Mouse (Mus musculus) midbrain, embryonic 14.5 days (tissue): ENCODE data around the gene Pole3. TPM values are rescaled to one million over a fixed set of nuclear protein-coding genes. Genes with fewer than 3 reads are reported as not detected.

Source experiments
- ATAC-seq: fragments of 200-750 bp; cut with Nextera tagmentation; 2 replicates; pipeline ENCODE4 v1.8.0; 2017; ENCODE audit warnings: moderate number of reproducible peaks, moderate library complexity; ENCODE audit not compliant: low FRiP score, low TSS enrichment
- DNase-seq: peaks from one replicate; pipeline ENCODE4 v3.0.0-alpha.2; 2015
- H3K27ac ChIP-seq: fragments of 300-500 bp; sonication (generic); replicated peaks from 2 replicates; pipeline ENCODE4 v1.5.1; 2014; ENCODE audit warnings: mild to moderate bottlenecking, low read depth, low read length, moderate library complexity
- H3K27me3 ChIP-seq: fragments of 300-500 bp; sonication (generic); 2 replicates; pipeline ENCODE4 v1.6.1; 2014; ENCODE audit warnings: low read length, control low read depth, mixed read lengths; ENCODE audit not compliant: control insufficient read depth, insufficient read depth
- H3K36me3 ChIP-seq: fragments of 300-500 bp; sonication (generic); 2 replicates; pipeline ENCODE4 v1.6.1; 2014; ENCODE audit warnings: low read length, control low read depth; ENCODE audit not compliant: control insufficient read depth, insufficient read depth
- H3K4me1 ChIP-seq: fragments of 300-500 bp; sonication (generic); 2 replicates; pipeline ENCODE4 v1.6.1; 2014; ENCODE audit warnings: mild to moderate bottlenecking, antibody characterized with exemption, low read length, control low read depth; ENCODE audit not compliant: control insufficient read depth, insufficient read depth
- H3K4me2 ChIP-seq: fragments of 300-500 bp; sonication (generic); 2 replicates; pipeline ENCODE4 v1.6.1; 2014; ENCODE audit warnings: mild to moderate bottlenecking, low read length, moderate library complexity
- H3K4me3 ChIP-seq: fragments of 300-500 bp; sonication (generic); replicated peaks from 2 replicates; pipeline ENCODE4 v1.5.1; 2014; ENCODE audit warnings: low read depth, low read length
- H3K9ac ChIP-seq: fragments of 300-500 bp; sonication (generic); replicated peaks from 2 replicates; pipeline ENCODE4 v1.6.1; 2014; ENCODE audit warnings: mild to moderate bottlenecking, low read length, moderate library complexity
- H3K9me3 ChIP-seq: fragments of 300-500 bp; sonication (generic); 2 replicates; pipeline ENCODE4 v1.6.1; 2016; ENCODE audit warnings: low read length, control low read depth, mixed read lengths; ENCODE audit not compliant: control insufficient read depth
- WGBS: fragments of 180-500 bp; shearing (Covaris S2); extraction: QIAGEN DNeasy Blood & Tissue Kit; methylation state at CpG from one replicate; pipeline ENCODE4 v1.1.7; 2014; 5-methylcytosine and 5-hydroxymethylcytosine counted together
- polyA plus RNA-seq: library from polyadenylated mRNA; unstranded; fragments of >200 nt; fragmentation: Nextera tagmentation; extraction: Ambion mirVana; gene quantifications from 2 replicates; pipeline ENCODE4 v1.2.1, GENCODE M21; 2014

The Pole3 gene
- polyA plus RNA-seq, 1 experiment from 2014 or later, result 63.5 TPM

DNA sequence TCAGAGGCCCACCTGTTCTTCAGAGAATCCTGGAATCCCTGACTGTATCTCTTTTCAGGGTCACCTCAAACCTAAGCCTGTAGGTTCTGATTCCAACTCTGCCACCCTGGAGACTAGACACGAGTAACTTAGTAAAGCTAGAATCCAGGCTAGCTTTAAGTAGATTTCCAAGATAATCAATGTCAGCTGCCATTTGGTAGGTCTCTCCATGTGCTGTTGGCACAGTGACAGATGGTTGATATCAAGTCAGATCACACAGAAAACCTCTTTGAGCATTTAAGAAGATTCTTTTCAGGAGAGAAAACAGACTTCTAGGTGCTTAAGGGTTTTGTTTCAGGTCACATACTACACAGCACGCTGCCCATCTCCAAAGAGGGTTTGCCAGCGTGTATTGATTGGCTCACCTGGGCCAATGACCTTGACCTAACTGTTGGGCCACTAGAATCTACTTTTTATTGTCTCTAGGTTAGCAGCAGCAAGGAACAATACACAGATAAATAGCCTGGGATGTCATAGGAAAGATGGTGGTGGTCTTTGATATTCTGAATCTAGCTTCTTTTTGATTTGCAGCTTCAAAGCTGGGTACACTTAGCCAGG lies 21.4 kb downstream of the Pole3 start, which contains the start of gene Hdhd3:
Gene Hdhd3, minus strand, starts transcription at position 94 of the 597 bp plus-strand sequence.
- no peaks in the 10 kb centered on the region for H3K9me3 ChIP-seq
- peaks cover 21% of the 10 kb centered on the region for H3K36me3 ChIP-seq
- DNase-seq (no peak), ATAC-seq (no peak)
- peak within 1 kb of the TSS; percentile 72 for H3K4me3 ChIP-seq
- 89% methylated on average over 3 of the region's 3 CpGs for WGBS
- H3K27ac ChIP-seq, result peak within 1 kb of the TSS; percentile 55; the same call in 1 of the 2 replicates
- H3K4me2 ChIP-seq, result peak within 1 kb of the TSS; percentile 72
- no peaks in the 10 kb centered on the region for H3K27me3 ChIP-seq
- peaks cover 2% of the 10 kb centered on the region; the same call in 1 of the 2 replicates for H3K4me1 ChIP-seq
- peak within 1 kb of the TSS; percentile 82 for H3K9ac ChIP-seq

DNA sequence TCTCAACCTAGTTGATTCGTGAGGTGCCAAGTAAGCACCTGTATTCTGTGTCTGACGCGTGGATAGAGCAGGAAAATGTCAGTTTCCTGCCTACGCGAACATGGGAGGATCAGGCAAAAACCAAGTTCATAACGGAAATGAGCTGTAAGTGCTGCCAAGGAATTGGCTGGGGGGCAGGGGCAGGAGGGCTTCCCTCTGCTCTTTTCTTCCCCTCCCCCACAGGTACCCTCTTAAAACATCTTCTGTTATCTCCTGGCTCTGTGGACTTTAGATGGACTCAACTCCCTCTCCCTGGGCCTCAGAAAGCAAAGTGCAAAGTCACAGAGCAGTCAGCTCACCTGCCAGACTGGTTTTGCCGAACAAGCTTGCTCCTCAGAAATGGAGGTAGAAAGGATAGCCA lies 21.9 kb downstream of the Pole3 start:
- Histone ChIP-seq H3K27me3 (no peaks in the 10 kb centered on the region), H3K4me1 (peaks cover 2% of the 10 kb centered on the region; the same call in 1 of the 2 replicates), H3K9me3 (no peaks in the 10 kb centered on the region), H3K27ac (no peak overlapping the region), H3K36me3 (peaks cover 20% of the 10 kb centered on the region), H3K9ac (no peak overlapping the region), H3K4me2 (no peak overlapping the region), H3K4me3 (no peak overlapping the region)
- WGBS, result 82% methylated on average over 7 of the region's 7 CpGs
- DNase-seq (no peak), ATAC-seq (no peak)

DNA sequence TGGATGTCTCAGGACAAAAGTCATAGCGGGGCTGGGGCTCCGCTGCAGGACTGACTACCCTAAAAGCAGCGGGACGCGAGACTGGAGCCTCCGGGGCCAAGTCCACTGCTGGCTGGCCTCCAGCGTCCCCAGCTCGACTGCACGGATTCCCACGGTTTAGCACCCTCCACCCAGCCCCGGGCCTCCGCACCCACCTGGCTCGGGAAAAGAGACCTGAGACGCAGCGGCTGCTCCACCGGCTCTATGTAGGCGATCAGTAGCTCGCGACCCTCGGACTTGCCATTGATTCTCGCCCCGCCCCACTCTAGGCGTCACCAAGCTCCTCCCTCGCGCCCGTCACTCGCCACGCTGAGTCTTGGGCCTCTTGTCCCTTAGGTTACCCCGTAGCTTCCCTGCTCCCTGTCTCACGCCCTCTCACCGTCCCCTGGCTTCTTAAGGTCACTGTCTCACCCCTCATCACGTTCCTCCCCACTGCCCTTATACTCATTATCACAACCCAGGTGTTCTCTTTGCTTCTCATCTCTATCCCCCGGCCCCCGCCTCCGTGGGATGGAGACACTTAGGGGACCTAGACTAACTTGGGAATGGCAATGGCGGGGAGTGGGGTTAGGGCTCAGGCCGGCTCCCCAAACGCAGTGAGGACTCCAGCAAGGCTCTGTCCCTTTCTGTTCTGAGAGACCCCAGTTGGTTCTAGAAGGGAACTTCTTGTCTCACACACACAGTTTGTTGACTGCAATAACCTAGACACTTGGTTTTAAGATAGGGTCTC lies 22.7 kb downstream of the Pole3 start:
- Histone ChIP-seq H3K4me1 (peaks cover 2% of the 10 kb centered on the region; the same call in 1 of the 2 replicates), H3K36me3 (peaks cover 24% of the 10 kb centered on the region), H3K27me3 (no peaks in the 10 kb centered on the region), H3K4me3 (peak overlapping the region; percentile 72), H3K27ac (peak overlapping the region; percentile 55; the same call in 1 of the 2 replicates), H3K9ac (peak overlapping the region; percentile 82), H3K9me3 (no peaks in the 10 kb centered on the region), H3K4me2 (peak overlapping the region; percentile 72)
- WGBS, result 1% methylated on average over 38 of the region's 38 CpGs
- ATAC-seq (peak; percentile 95), DNase-seq (peak; percentile 94)

DNA sequence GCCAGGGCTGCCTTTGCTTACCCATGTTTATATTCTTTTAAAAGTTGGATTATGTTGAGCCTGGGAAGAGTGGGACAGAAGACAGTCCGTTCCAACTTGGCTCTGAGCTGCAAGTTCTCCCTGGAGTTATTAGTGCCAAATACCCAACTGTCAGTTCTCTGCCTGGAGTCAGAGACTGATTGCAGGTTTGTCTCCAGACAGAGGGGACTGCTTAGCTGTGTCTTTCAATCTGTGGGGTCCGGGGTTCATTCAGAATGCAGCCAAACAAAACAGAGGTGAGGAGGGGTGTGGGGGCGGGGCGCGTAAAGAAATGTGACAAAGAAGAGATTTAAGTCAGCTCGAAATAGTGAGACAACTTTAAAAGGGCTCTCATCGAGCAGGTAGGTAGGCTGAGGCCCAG lies 23.3 kb downstream of the Pole3 start:
- ATAC-seq, result peak; percentile 12; the same call in 1 of the 2 replicates
- Histone ChIP-seq H3K9me3 (no peaks in the 10 kb centered on the region), H3K27ac (peak overlapping the region; percentile 55; the same call in 1 of the 2 replicates), H3K27me3 (no peaks in the 10 kb centered on the region), H3K4me2 (peak overlapping the region; percentile 72), H3K4me3 (peak overlapping the region; percentile 72), H3K9ac (peak overlapping the region; percentile 82), H3K4me1 (peaks cover 2% of the 10 kb centered on the region; the same call in 1 of the 2 replicates), H3K36me3 (peaks cover 26% of the 10 kb centered on the region)
- DNase-seq, result no peak
- 3% methylated on average over 7 of the region's 7 CpGs for WGBS

DNA sequence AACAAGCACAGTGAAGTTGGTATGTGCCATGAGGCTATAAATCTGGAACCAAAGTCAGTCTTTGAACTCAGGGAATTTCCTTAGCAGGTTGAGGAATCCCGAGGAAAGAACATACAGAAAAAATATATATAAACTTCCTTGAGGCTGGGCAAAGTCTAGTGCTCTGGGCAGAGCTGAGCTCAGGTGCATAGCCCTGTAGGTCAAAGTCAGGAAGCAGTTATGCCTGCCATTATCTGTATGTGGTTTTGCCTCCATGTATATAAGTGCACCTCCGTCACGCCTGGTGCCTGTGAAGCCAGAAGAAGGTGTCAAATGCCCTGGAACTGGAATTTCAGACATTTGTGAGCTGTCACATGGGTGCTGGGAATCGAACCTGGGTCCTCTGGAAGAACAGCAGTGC lies 24.1 kb downstream of the Pole3 start:
- no peak for ATAC-seq
- Histone ChIP-seq H3K27me3 (no peaks in the 10 kb centered on the region), H3K4me2 (peak overlapping the region; percentile 72), H3K9ac (no peak overlapping the region), H3K36me3 (peaks cover 27% of the 10 kb centered on the region), H3K27ac (no peak overlapping the region), H3K9me3 (no peaks in the 10 kb centered on the region), H3K4me1 (peaks cover 2% of the 10 kb centered on the region; the same call in 1 of the 2 replicates), H3K4me3 (peak overlapping the region; percentile 72; the same call in 1 of the 2 replicates)
- no peak for DNase-seq
- 89% methylated on average over 4 of the region's 4 CpGs for WGBS

DNA sequence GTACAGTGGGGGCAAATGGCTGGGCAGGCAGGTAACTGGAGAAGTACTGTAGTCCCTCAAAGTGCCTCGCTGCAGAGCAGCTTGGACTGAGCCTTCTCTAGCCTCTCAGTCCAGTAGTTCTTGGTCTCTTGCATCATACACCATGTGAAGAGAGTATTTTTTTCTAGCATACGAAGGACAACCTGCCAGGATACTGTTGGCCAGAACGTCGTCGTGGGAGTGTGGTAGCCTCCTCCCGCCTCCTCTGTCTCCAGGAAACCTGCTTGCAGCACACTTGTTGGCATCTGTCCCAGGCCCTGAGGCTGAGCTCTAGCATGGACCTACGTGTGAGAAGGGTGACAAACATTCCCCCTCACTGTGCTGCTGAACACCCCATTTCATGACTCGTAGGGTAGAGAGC lies 28.1 kb downstream of the Pole3 start:
- Histone ChIP-seq H3K36me3 (peaks cover 27% of the 10 kb centered on the region), H3K9ac (no peak overlapping the region), H3K27me3 (no peaks in the 10 kb centered on the region), H3K27ac (no peak overlapping the region), H3K4me3 (no peak overlapping the region), H3K4me1 (peaks cover 2% of the 10 kb centered on the region; the same call in 1 of the 2 replicates), H3K9me3 (no peaks in the 10 kb centered on the region), H3K4me2 (no peak overlapping the region)
- DNase-seq (peak; percentile 35), ATAC-seq (no peak)
- WGBS, result 82% methylated on average over 8 of the region's 8 CpGs

DNA sequence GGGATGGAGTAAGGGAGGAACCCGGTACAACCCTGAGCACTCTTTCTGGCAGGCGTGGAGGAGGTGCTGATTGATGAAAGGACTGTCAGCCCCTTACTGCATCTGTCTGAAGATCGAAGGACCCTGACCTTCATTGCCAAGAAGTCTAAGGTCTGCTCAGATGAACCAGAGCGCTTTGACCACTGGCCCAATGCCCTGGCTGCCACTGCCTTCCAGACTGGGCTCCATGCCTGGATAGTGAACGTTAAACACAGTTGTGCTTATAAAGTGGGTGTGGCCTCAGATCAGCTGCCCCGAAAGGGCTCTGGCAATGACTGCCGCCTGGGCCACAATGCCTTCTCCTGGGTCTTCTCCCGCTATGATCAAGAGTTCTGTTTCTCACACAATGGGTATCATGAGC lies 28.9 kb downstream of the Pole3 start:
- Histone ChIP-seq H3K4me3 (no peak overlapping the region), H3K36me3 (peaks cover 27% of the 10 kb centered on the region), H3K4me2 (no peak overlapping the region), H3K9me3 (no peaks in the 10 kb centered on the region), H3K27ac (no peak overlapping the region), H3K4me1 (no peaks in the 10 kb centered on the region), H3K9ac (no peak overlapping the region), H3K27me3 (no peaks in the 10 kb centered on the region)
- ATAC-seq (no peak), DNase-seq (no peak)
- 84% methylated on average over 8 of the region's 8 CpGs for WGBS

DNA sequence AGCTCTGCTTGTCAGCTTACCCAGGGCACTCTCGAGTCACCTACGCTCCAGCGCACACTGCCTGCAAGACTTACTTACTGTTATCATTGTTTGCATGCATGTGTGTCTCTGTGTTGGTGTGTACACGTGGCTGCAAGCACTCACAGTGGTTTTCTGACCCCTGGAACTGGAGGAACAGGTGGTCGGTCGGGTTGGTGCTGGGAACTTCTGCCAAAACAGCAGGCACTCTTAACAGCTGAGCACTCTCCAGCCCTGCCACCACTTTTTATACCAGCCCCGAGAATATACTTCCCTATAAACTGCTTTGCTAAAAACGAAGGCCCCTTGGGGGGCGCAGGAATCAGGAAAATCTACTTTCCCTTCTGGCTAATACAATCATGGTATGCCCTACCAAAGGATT lies 30.6 kb downstream of the Pole3 start:
- Histone ChIP-seq H3K9me3 (no peaks in the 10 kb centered on the region), H3K4me3 (no peak overlapping the region), H3K27ac (no peak overlapping the region), H3K36me3 (peaks cover 21% of the 10 kb centered on the region), H3K4me2 (no peak overlapping the region), H3K4me1 (no peaks in the 10 kb centered on the region), H3K9ac (no peak overlapping the region), H3K27me3 (no peaks in the 10 kb centered on the region)
- 67% methylated on average over 9 of the region's 9 CpGs for WGBS
- DNase-seq, result no peak
- ATAC-seq, result no peak
